10 mouse cellular contexts compared by ENCODE assay signal in the genomic region with DNA sequence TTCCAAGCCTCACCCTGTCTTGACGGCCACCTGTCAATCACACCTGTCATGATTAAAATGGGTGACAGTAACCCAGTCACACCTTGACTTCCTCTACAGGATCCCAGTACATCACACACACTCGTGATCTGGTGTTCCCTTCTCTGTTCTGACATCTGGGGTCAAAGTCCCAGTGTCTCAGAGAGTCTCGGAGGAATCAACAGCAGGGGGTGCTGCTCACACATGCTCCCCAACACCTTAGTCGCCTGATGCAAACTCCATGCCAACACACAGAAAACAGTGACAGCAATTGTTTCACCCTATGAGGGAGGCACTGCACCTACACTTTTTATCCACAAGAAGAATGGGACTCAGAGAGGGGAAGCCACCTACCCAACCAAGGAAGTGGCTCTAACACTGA. TPM values are rescaled to one million over a fixed set of nuclear protein-coding genes. Genes with fewer than 3 reads are reported as not detected.
DNase-seq lines count a peak whose midpoint lies in the region.
"Had no signal": no experiment of that assay in that cellular context is flagged by ENCODE, and none has a peak within 500 bp of the region (broad histone marks: within the 10 kb centered on the region; RNA-seq: fewer than 3 reads in every experiment).

No protein-coding gene starts in this region.

- no peaks in the 10 kb centered on the region for H3K36me3 ChIP-seq in heart, embryonic 10.5 days
- no peaks in the 10 kb centered on the region for H3K36me3 ChIP-seq in embryonic facial prominence, embryonic 10.5 days (replicated peaks)
- H3K36me3 ChIP-seq: G1E had no signal

- H3K4me3 ChIP-seq in heart, embryonic 10.5 days: no peak overlapping the region
- no peak overlapping the region for H3K4me3 ChIP-seq in embryonic facial prominence, embryonic 10.5 days

- WGBS in heart, embryonic 10.5 days: 52% methylated on average over 4 of the region's 4 CpGs
- 59% methylated on average over 4 of the region's 4 CpGs for WGBS in embryonic facial prominence, embryonic 10.5 days

- H3K27ac ChIP-seq in heart, embryonic 10.5 days: no peak overlapping the region
- H3K27ac ChIP-seq in embryonic facial prominence, embryonic 10.5 days (replicated peaks): no peak overlapping the region

- H3K4me1 ChIP-seq in heart, embryonic 10.5 days: peaks cover 5% of the 10 kb centered on the region
- peaks cover 6% of the 10 kb centered on the region; the same call in 1 of the 2 replicates for H3K4me1 ChIP-seq in embryonic facial prominence, embryonic 10.5 days

- peak; percentile 24 for DNase-seq in heart, postnatal 4 days
- no peak for DNase-seq in heart, embryonic 10.5 days (ENCODE audit: low spot score)
- DNase-seq in 416B (ENCODE audit: low read depth): peak; percentile 64
- DNase-seq in brain, adult 2 months (ENCODE audit: low read depth, low spot score): peak; percentile 17
- DNase-seq in lung, postnatal 36 days: peak; percentile 53
- no peak for DNase-seq in gastrocnemius, postnatal 4 days (ENCODE audit: low spot score in 2 of 2)
- DNase-seq in embryonic facial prominence, embryonic 10.5 days (ENCODE audit: low spot score): no peak
- no peak for DNase-seq in c-Kit-positive CD71-positive TER-119-positive erythroid progenitor cells, embryonic 14.5 days (ENCODE audit: low spot score)
- DNase-seq: right cerebral cortex, postnatal 4 days had no signal

- H3K9me3 ChIP-seq in heart, embryonic 10.5 days: no peaks in the 10 kb centered on the region
- H3K9me3 ChIP-seq in embryonic facial prominence, embryonic 10.5 days: no peaks in the 10 kb centered on the region

- H3K27me3 ChIP-seq in heart, embryonic 10.5 days (ENCODE audit: insufficient read depth, poor library complexity, severe bottlenecking): no peaks in the 10 kb centered on the region; the same call in 1 of the 2 replicates
- no peaks in the 10 kb centered on the region for H3K27me3 ChIP-seq in embryonic facial prominence, embryonic 10.5 days (replicated peaks; ENCODE audit: low read depth, poor library complexity, severe bottlenecking)

RNA-seq across cellular contexts. Expression of a gene that starts 47.2 kb away (rescaled TPM):
- total RNA-seq in heart, postnatal 4 days (2021): 10 to 100 TPM; 61.4 to 63.9 TPM
- 13.9 and 15.3 TPM in 2 replicates for polyA plus RNA-seq in heart, embryonic 10.5 days (2016; fragmentation: Nextera tagmentation; extraction: Ambion mirVana)
- 10 to 100 TPM; 39.0 to 40.9 TPM for total RNA-seq in gastrocnemius, postnatal 4 days (2021)
- polyA plus RNA-seq in embryonic facial prominence, embryonic 10.5 days (2016; fragmentation: Nextera tagmentation; extraction: Ambion mirVana): 8.4 and 8.7 TPM in 2 replicates
- polyA plus RNA-seq: G1E had no signal

RNA-seq across cellular contexts. Expression of a gene that starts 56.5 kb away (rescaled TPM):
- total RNA-seq in heart, postnatal 4 days (2021): 1 to 10 TPM; 1.1 to 1.9 TPM
- 0.17 TPM in 1 of 2 replicates, not detected in the other for polyA plus RNA-seq in heart, embryonic 10.5 days (2016; fragmentation: Nextera tagmentation; extraction: Ambion mirVana)
- total RNA-seq in gastrocnemius, postnatal 4 days (2021): 1 to 10 TPM; 1.3 to 1.5 TPM
- not detected in 2 replicates for polyA plus RNA-seq in embryonic facial prominence, embryonic 10.5 days (2016; fragmentation: Nextera tagmentation; extraction: Ambion mirVana)
- polyA plus RNA-seq: G1E had no signal

Comparison
In these comparisons a context has a peak if more than half of its experiments do, and no peak if none do; other contexts are left out.
1. DNase-seq: peak in heart, postnatal 4 days (single experiment), 416B (single experiment), brain, adult 2 months (single experiment) and lung, postnatal 36 days (single experiment); none in heart, embryonic 10.5 days (single experiment), gastrocnemius, postnatal 4 days (0 of 2), embryonic facial prominence, embryonic 10.5 days (single experiment) and c-Kit-positive CD71-positive TER-119-positive erythroid progenitor cells, embryonic 14.5 days (single experiment).